Mouse (Mus musculus) right cerebral cortex, postnatal 10 days (tissue): ENCODE results near the gene Cyp4f13.

Experiments
- DNase-seq, 2 experiments: peaks; one replicate each; pipeline ENCODE4 v3.0.0; 2021; ENCODE audit warnings: low spot score in 2 of 2

Cyp4f13 gene

DNA sequence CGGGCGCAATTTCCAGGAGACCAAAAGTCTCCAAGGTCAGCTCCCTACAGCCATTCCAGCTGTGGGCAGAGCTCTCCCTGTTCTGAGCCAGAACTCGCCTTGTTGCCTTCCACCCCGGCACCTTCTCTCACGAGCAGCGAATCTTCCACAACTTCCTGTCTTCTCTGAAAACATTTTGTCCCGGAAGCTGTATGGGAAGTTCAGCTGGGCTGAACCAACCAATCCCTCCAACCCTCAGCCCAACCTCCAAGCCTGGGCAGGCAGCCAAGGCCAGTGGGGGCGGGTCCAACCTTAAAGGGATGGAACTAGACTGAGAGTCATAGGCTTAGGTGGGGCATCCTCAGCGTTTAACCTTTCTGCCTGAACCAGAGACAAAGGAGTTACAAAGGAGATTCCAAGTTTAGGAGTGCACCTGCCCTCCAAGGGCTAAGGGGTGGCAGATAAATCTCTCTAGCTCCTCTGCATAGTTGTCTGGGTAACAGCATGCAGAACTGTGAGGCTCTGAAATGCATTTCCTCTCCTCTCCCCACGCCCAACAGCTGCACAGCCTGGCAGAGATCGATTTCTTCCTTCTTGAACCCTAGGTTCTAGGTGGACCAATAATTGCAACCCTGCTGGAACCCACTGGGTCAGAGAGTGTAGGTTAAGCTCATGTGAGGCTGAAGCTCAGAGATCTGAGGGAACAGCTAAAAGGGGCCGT is at the start of gene Cyp4f13:
Gene Cyp4f13, minus strand, starts transcription at position 188 of the 700 bp plus-strand sequence.
- DNase-seq = peak; percentile 93 to 95

DNA sequence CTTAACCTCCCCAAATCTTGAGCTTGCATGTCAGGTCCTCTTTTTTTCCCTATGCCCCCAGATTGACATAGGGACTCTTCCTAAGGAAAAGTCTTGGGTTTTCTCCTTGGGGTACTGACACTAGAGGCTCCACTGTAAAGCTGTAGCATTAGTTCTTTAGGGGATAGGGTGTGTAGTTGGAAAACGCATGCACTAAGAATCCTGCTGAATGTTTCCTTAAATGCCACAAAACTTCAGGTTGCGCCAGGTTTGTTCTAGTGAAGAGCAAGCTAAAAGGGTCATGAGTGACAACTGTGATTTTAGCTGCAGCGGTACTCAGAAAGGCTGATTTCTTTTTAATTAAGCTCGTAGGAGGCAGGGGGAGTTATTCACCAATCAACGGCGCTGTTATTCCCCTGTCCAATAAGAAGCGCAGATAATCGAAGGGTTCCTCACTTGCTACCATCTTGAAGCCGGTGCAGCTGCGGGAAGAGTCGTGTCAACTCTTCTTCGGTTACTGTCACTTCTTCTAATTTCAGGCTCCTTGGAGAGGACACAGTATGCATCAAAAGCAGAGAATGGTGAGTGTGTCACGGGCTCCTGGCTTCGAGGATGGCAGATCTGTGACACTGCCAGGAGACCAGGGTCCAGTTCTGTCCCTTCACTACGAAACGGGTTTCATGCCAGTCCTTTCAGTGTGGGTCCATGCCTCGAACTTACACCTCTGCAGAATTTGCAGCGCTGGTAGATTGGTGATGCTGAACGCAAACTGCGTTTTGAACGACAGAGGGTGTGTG is 45.7 kb upstream of the Cyp4f13 start, which contains the start of gene Zfp952:
Gene Zfp952, plus strand, starts transcription at position 431 of the 776 bp plus-strand sequence.
- DNase-seq = peak; percentile 94 to 96

DNA sequence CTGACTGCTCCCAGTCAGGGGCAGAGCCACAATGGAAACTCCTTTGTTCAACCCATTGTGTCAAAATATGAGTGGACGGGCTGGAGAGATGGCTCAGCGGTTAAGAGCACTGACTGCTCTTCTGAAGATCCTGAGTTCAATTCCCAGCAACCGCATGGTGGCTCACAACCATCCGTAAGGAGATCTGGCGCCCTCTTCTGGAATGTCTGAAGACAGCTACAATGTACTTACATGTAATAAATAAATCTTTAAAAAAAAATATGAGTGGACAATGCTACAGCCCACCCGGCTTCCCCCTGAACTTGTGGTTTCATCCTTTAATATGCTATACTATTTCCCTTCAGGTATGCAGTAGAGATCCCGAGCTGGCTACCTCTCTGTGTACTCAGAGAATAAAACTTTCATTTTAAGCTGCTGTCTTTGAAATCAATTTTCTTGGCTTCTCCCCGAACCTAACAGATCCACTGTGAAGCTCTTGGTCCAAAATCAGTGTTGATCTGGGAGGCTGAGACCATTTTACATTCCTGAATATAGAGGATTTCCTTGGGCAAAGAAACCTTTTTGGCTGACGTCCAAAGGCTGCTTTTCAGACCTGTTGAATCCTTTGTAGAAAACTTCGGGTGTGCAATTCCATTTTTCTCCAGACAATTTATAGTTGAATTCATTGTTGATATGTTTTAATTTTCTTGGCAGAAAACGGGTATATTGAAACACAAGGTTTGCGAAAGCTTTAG is 44.9 kb upstream of the Cyp4f13 start:
- DNase-seq = no peak

DNA sequence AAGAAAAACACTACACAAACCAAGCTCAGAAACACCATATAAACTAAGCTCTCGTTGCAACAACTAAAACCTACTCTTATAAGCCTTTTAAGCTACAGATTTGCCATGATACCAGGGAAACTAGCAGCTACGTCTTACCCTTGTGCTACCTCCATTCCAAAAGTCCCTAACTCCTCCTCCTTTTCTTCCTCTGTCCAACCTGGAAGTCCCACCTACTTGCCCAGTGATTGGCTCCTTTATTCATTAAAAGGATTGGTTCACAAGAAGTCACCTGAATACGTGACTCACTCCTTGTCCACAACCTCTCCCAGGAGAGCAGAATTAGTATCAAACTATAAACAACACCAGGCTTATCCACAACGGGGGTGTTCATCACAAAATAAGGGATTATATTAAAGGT is 39.1 kb upstream of the Cyp4f13 start:
- DNase-seq = no peak

DNA sequence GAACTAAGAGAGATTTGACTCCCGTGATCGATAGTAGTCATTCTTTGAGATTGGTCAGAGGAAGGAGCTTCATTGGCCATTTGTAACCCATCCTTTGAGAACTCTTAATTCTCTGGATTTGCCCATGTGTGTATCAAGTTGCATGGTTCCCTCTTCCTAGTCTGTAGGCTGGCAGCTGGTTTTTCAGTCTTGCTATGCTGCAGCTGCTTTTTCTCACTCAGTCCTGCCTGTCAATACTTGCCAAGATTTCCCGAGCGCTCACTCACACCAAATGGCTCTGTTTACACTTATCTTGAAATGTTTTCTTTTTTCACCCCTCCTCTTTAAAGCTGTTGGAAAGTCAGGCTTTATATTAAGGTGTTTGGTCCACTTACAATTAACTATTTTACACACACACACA is 34.2 kb upstream of the Cyp4f13 start:
- no peak for DNase-seq

DNA sequence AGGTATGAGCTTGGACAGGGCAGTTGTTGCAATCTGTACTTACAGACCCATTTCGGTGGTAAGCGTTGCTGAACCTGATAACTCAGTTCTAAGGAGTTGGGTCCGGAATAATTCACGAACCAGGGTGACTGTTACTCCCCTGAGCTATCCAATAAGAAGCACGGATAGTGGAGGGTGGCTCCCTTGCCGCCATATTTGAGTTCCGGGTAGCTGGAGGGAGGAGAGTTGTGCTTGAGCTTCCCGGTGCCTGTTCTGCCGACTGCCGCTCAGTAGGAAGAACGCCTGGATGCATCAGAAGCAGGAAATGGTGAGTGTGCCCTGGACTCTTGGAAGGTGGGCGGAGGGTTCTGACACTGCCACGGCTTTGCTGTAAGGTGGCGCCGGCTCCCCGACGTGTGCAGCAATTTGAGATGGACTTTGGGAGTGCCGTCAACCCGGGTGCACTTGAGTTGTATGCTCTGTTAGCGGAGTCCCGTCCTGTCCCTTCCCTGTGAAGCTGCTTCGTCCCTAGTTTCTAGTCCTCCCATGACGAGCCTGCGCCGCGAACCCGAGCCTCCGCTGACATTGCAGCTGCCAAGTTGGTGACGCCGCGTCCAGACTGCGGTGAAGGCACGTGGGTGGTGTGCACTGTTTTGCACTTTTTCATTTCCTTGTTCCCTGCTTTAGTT is 18.6 kb upstream of the Cyp4f13 start, which contains the start of gene Zfp472:
Gene Zfp472, plus strand, starts transcription at position 192 of the 668 bp plus-strand sequence.
- DNase-seq = peak; percentile 94

DNA sequence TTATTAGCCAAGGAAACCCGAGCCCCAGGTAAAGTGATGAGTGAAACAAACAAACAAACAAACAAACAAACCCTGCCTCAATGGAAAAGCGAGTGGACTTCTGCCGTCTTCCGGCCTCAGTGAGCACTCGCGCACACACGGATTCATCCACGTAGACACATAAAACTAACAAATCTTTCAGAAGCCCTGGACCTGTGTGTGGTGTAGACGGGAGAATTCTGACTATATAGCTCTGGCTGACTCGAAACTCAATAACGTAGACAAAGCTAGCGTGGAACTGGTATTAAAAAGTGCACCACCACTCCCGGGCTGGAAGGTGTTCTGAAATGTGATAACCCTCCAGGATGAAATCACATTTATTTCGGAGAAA is 18.0 kb upstream of the Cyp4f13 start:
- peak in 1 of 2 experiments; percentile 24 for DNase-seq

DNA sequence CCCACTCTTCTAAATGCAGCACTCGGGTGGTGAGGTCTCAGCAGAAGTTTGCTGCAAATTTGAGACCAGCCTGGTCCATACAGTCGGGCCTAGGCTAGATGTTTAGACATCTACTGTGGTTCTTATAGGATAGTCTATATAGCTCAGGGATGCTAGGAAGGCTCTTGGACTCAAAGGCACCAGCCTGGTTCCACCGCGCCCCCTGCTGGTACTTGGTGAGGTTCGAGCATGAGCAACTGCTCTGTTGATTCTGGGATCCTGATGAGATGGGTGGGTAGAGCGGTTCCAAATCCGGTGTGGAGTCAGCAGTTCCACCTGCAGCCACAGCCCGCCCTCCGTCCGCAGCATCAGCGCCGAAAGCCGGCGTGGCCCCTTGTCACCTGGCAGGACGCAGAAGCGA is 4.2 kb upstream of the Cyp4f13 start:
- DNase-seq = peak; percentile 79 to 88

DNA sequence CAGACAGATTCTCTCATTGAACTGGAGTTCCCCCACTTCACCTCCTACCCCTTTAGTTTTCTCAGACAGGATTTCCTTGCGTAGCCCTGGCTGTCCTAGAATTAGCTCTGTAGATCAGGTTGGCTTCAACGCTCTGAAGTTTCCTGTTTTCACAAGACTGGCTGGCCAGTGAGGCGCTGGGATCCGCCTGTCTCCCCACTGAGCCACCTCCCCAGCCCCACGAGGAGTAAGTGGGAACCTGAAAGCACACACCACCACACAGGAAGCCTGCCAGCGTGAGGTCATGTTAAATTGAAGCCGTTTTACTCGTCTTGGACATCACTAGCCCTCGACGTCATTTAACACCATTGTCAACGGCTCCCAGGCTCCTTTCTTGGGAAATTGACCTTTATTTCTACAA is 3.8 kb upstream of the Cyp4f13 start:
- no peak for DNase-seq

DNA sequence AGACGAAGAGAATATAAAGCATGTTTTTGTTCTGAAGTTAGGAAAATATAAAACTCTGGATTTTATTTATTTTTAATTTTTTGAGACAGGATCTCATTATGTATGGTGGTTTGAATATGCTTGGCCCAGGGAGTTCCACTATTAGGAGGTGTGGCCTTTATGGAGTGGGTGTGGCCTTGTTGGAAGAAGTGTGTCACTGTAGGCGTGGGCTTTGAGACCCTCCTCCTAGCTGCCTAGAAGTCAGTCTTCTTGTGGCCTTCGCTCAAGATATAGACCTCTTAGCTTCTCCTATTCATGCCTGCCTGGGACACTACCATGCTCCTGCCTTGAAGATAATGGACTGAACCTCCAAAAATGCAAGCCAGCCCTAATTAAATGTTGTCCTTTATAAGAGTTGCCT is 2.9 kb upstream of the Cyp4f13 start:
- DNase-seq = no peak

DNA sequence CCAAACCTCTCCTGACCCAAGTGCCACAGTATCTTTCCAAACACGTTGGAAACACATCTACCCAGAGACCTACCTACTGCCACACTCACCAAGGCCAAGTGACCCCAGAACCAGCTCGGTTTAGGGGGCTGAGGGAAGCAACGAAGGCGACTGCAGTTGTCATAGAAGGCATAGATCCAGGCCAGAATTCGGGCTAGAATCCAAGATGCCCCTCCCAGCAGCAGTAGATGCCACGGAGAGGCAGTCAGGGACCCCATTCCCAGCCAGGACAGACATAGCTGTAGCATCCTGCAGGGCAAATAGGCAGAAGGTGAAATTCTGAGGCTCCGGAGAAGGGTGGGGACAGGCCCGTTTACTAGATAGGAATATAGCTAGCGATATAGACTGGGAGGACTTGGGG is 486 bp downstream of the Cyp4f13 start:
- DNase-seq = no peak

DNA sequence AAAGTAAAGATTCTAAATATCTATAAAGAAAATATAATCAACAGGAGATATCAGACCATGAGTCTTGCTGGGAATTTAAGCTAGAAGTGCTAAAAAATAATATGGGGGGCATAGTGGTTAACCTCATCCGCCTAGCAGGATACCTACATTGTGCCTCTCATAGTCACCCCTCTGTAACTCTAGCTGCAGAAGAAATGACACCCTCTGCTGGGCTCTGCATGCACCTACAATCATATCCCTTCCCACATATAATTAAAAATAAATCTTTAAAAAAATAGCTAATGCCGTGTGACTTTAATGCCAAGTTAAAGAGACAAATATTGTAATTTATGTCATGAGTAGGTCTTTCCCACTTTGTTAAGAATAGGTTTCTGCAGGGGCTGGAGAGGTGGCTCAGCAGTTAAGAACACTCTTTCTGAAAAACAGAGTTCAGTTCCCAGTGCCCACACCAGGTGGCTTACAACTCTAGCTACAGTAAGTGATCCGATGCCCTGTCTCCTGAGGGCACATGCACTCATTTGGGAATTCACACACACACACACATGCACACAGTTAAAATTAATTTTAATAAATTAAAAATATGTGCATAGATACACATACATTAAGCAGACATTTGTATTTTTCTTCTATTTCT is 2.7 kb downstream of the Cyp4f13 start:
- no peak for DNase-seq

DNA sequence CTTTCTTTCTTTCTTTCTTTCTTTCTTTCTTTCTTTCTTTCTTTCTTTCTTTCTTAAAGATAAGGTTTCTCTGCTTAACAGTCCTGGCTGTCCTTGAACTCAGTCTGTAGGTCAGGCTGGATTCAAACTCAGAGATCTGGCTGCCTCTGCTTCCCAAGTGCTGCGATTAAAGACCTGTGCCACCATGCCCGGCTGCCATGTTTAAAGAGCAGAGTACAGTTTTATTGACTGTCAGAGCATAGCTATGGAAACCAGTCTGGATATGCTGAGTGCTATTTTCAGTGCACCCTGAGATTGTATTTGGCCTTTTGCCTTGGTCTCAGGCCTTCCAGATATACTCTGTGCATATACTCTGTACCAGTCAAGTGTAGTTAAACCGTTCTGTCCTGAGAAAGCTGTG is 3.5 kb downstream of the Cyp4f13 start:
- DNase-seq = no peak

DNA sequence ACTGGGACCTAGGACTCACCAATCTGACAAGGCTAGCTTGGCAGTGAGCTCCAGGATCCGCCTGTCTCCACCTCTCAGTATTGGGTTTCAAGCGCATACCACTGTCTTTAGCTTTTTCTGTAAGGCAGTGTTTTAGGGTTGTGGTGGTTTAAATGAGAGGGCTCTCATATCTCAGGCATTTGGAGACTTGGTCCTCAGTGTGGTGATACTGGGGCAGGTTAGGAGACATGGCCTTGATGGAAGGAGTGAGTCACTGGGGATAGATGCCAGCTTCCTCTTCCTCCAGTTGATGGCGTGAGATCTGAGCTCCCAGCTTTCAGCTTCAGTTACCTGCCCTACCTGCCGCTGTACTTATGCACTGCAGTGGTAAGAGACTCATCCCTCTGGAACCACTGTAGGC is 7.4 kb downstream of the Cyp4f13 start:
- no peak for DNase-seq

DNA sequence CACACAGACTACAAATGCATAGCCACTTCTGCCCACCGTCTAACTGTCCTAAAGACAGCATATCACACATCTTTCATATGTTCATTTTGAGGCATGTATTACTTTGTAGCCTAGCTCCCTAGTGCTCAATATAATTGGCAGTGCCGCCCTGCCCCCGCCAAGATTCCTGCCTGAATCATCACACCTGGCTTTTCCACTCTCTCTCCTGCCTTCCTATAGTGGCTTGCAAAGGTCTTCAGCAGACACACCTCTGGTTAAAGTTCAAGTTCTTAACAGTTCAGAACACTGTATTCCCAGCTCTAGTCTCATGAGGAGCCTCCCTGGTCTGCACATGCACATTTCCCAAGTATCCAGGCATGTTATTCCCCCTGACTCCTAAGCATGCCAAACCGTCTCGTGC is 19.4 kb downstream of the Cyp4f13 start:
- no peak for DNase-seq

DNA sequence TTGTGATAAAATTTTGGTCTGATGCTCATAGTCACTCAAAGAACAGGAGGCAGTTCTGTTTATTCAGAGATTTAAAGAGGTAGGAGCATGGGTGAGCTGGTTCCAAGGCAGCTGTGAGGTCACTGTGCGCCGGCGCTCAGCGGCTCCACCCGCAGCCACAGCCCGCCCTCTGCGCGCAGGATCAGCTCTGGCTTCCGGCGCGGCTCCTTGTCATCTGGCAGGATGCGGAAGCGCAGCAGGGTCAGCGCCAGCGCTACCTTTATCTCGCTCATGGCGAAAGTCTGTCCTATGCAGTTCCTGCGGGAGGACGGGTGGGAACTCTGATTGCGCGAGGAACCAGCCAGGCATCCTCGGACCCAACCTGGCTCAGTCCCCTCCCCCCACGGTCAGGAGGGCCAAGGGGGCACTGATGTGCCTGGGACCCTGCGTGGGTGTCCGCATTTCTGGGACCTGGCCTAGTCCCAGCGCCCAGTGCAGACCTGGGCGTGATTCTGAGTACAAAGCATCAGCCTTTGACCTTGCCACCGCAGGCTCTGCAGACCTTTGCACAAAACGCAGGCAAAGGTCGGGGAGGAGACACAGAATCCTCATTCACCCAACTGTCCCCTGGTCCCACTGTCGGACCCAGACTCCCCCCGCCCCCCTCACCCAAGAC is 22.4 kb downstream of the Cyp4f13 start:
- peak; percentile 82 to 84 for DNase-seq

DNA sequence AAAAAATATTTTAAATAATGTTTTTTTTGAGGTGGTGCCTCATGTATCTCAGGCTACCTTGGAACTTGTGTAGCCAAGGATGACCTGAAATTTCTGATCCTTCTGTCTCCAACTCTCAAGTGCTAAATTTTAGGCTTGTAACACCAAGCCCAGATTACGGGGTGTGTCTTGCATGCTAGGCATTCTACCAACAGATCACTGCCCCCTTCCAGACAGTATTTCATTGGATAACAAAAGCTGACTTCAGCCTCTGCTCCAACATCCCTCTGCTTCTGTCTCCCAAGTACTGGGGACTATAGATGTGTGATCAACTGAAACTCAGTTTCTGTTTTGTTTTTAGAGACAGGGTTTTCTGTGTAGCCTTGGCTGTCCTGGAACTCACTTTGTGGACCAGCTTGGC is 23.5 kb downstream of the Cyp4f13 start:
- DNase-seq = no peak

DNA sequence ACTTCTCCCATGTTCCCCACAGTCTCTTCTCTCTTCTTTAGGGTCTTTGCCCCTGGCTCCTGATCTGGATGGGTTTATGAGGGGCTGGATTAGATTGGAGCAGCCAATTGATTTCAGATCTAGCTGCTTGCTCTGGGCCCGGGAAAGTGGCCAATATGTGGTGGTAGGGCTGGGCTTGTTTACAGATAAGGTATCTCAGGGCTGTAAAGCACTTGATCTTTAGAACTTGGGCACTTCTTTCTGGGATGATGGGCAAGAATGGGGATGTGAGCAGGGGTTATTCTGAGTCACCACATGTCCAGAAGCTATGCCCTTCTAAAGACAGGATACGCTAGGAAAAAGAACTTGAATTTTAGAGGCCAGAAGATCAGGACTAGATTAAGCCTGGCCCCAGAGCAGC is 28.1 kb downstream of the Cyp4f13 start:
- no peak for DNase-seq

DNA sequence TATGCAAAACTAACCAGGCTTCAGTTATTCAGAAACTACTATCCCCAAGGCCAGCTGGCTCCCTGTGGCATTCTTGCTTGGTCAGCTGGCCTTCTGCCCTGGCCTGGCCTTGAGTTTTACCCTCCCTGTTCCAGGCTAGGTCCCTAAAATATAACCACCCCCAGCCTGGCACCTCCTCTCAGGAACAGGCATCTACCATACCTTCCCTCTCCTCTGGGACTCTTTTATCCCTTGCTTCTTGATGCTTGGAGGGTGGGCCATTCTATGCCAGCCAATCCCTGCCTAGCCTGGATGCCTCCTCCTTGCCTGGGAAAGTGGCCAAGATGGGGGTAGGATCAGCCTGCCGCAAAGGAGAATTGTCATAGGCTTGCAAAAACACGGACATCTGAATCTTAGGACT is 30.1 kb downstream of the Cyp4f13 start, which contains the start of gene Cyp4f14:
Gene Cyp4f14, minus strand, starts transcription at position 212 of the 400 bp plus-strand sequence.
- peak; percentile 33 to 42 for DNase-seq

DNA sequence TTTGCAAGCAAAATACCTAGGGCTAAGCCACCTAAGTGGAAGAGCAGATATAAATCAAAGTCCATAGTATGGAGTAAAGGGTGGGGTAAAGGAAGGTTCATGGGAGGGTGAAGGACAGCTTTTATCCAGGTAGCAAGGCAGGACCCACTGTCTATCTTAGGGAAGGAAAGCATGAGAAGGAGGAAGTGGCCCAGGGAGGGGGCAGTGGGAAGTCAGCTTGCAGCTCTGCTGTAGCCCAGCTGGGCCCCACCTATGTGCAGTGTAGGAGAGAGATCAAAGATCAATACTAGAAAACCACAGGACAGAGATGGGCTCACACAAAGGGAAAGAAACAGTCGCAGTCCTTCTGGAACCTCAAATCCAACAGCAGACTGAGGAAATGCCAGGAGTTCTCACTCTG is 31.1 kb downstream of the Cyp4f13 start:
- no peak for DNase-seq

DNA sequence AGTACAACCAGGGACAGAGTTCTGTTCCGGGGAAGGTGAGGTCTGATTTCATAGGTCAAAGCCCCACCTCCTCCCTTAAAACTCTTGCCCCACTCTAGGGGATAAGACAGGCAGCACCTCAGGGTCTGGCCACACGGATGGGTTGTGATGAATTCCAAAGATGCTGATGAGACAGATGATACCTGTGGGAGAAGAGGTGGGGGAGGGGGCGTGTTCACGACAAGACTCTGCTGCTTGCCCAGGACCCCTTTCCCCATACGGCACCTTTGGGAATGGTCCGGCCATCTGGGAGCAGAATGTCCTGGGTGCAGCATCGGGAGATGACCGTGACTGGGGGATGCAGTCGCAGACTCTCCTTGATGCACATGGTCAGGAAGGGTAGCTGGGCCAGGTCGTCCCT is 41.0 kb downstream of the Cyp4f13 start:
- DNase-seq = no peak
